Mouse (Mus musculus) hindbrain, postnatal 0 days (tissue): Measurements from ENCODE around the gene Ppp1r37. TPM values are rescaled to one million over a fixed set of nuclear protein-coding genes. Genes with fewer than 3 reads are reported as not detected.

Experiments used
- ATAC-seq: fragments of 200-750 bp; cut with Nextera tagmentation; 2 replicates; pipeline ENCODE4 v1.8.0; 2017; ENCODE audit warnings: mild to moderate bottlenecking, moderate TSS enrichment, moderate library complexity
- DNase-seq: peaks from one replicate; pipeline ENCODE4 v3.0.0-alpha.2; 2015; ENCODE audit warnings: low spot score
- H3K27ac ChIP-seq: fragments of 300-500 bp; sonication (generic); 2 replicates; pipeline ENCODE4 v1.5.1; 2014; ENCODE audit warnings: mild to moderate bottlenecking
- H3K27me3 ChIP-seq: fragments of 300-500 bp; sonication (generic); 2 replicates; pipeline ENCODE4 v1.6.1; 2014; ENCODE audit warnings: low read length, mixed read lengths; ENCODE audit not compliant: insufficient read depth
- H3K36me3 ChIP-seq: fragments of 300-500 bp; sonication (generic); 2 replicates; pipeline ENCODE4 v1.6.1; 2014; ENCODE audit warnings: low read length, mixed read lengths; ENCODE audit not compliant: insufficient read depth
- H3K4me1 ChIP-seq: fragments of 300-500 bp; sonication (generic); 2 replicates; pipeline ENCODE4 v1.6.1; 2014; ENCODE audit warnings: antibody characterized with exemption, low read length, mixed read lengths; ENCODE audit not compliant: insufficient read depth
- H3K4me2 ChIP-seq: fragments of 300-500 bp; sonication (generic); 2 replicates; pipeline ENCODE4 v1.6.1; 2014; ENCODE audit warnings: low read depth, mild to moderate bottlenecking, low read length, moderate library complexity, mixed read lengths
- H3K4me3 ChIP-seq: fragments of 300-500 bp; sonication (generic); 2 replicates; pipeline ENCODE4 v1.5.1; 2014; ENCODE audit warnings: low read length
- H3K9ac ChIP-seq: fragments of 300-500 bp; sonication (generic); replicated peaks from 2 replicates; pipeline ENCODE4 v1.6.1; 2014; ENCODE audit warnings: mild to moderate bottlenecking, low read length, moderate library complexity, mixed read lengths
- H3K9me3 ChIP-seq: fragments of 300-500 bp; sonication (generic); 2 replicates; pipeline ENCODE4 v1.6.1; 2016; ENCODE audit warnings: low read length, mixed read lengths
- CTCF ChIP-seq: IDR thresholded peaks from 2 replicates; pipeline ENCODE4 v1.5.1; 2016; ENCODE audit warnings: antibody characterized with exemption, control low read depth, low read depth
- WGBS: fragments of 180-500 bp; shearing (Covaris S2); extraction: QIAGEN DNeasy Blood & Tissue Kit; methylation state at CpG from one replicate; pipeline ENCODE4 v1.1.7; 2014; 5-methylcytosine and 5-hydroxymethylcytosine counted together
- polyA plus RNA-seq: library from polyadenylated mRNA; unstranded; fragments of >200 nt; fragmentation: Nextera tagmentation; extraction: Ambion mirVana; gene quantifications from 2 replicates; pipeline ENCODE4 v1.2.1, GENCODE M21; 2015
- total RNA-seq: library from RNA; depleted of rRNA; stranded (reverse); fragments of >200 nt; gene quantifications from 2 replicates; pipeline ENCODE4 v1.2.3, GENCODE M21; 2014

Ppp1r37 gene
- total and polyA plus RNA-seq, 2 experiments from 2014 or later, result 27.7 to 128 TPM

GRCm38 (mm10) chr7:19506969-19507611, 55.8 kb downstream of the Ppp1r37 start:
- WGBS, result under 1% methylated on average over 70 of the region's 71 CpGs

DNA sequence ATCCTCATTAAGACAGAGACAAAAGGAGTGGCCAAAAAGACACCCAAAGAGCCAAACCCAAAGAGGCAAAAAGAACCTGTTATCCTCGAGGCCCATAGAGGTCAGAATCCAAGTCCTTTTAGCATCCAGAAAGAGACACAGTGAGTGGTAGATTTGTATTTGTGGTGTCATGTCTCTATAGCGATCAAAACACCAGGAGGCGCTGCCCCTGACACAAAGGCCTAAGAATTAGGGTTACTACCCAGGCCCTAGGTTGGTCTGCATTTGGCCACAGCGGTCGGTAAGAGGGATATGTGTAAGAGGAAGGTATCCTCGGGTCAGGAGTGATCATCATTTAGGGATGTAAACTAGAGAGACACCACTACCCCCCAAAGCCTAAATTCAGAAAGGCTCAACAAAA, 56.5 kb downstream of the Ppp1r37 start:
- Histone ChIP-seq H3K4me1 (peaks cover 11% of the 10 kb centered on the region; the same call in 1 of the 2 replicates), H3K9me3 (no peaks in the 10 kb centered on the region), H3K4me3 (no peak overlapping the region), H3K4me2 (peak overlapping the region; percentile 88), H3K27ac (peak overlapping the region; percentile 83; the same call in 1 of the 2 replicates), H3K9ac (no peak overlapping the region), H3K27me3 (no peaks in the 10 kb centered on the region), H3K36me3 (no peaks in the 10 kb centered on the region)
- WGBS, result 23% methylated on average over 6 of the region's 6 CpGs
- DNase-seq, result no peak
- ATAC-seq, result no peak
- TF ChIP-seq CTCF, result peak; percentile 28; the same call in 1 of the 2 replicates

More at GRCm38 (mm10) chr7:19506969-19507611, 55.8 kb downstream of the Ppp1r37 start:
- H3K9ac ChIP-seq, result peak overlapping the region; percentile 78
- H3K27ac ChIP-seq, result peak overlapping the region; percentile 83
- H3K27me3 ChIP-seq, result no peaks in the 10 kb centered on the region
- no peaks in the 10 kb centered on the region for H3K36me3 ChIP-seq
- peak overlapping the region; percentile 76 for H3K4me3 ChIP-seq
- ATAC-seq, result peak; percentile 39
- DNase-seq, result peak; percentile 90
- H3K4me2 ChIP-seq, result peak overlapping the region; percentile 88
- no peaks in the 10 kb centered on the region for H3K9me3 ChIP-seq
- H3K4me1 ChIP-seq, result peaks cover 11% of the 10 kb centered on the region; the same call in 1 of the 2 replicates
- TF ChIP-seq CTCF, result no peak

- no peaks in the 10 kb centered on the region for H3K9me3 ChIP-seq
- TF ChIP-seq CTCF, result peak; percentile 90
- no peak overlapping the region for H3K27ac ChIP-seq
- H3K4me3 ChIP-seq, result no peak overlapping the region
- H3K27me3 ChIP-seq, result no peaks in the 10 kb centered on the region
- DNase-seq (peak; percentile 52), ATAC-seq (no peak)
- 39% methylated on average over 5 of the region's 5 CpGs for WGBS
- H3K9ac ChIP-seq, result no peak overlapping the region
- H3K36me3 ChIP-seq, result no peaks in the 10 kb centered on the region
- no peak overlapping the region for H3K4me2 ChIP-seq
- 0 out of 2 replicates have a peak, but pooled peaks cover 4% of the 10 kb centered on the region for H3K4me1 ChIP-seq
These were observed 59.3 kb downstream of the Ppp1r37 start for GRCm38 (mm10) chr7:19503481-19504068.

DNA sequence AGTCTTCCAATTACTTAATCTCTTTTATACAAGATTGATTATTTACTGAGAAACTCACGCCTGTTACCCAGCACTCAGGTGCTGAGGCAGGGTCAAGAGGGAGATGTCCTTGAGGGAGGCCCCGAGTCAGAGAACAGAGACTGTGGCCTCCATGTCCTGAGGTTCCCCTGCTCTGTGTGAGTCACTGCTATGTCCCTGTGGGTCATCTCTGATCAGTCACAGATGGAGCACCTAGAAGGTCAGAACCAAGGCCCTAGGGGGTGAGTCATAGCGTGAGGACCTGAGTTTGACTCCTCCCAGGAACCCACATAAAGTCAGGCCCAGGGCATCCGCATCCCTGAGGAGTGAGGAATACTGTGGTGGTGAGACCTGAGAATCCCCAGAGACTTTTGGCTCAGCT, 61.2 kb downstream of the Ppp1r37 start:
- H3K4me1 ChIP-seq, result 0 out of 2 replicates have a peak, but pooled peaks cover under 1% of the 10 kb centered on the region
- no peak for DNase-seq
- ATAC-seq, result no peak
- no peak for TF ChIP-seq CTCF
- H3K4me3 ChIP-seq, result no peak overlapping the region
- H3K9me3 ChIP-seq, result no peaks in the 10 kb centered on the region
- H3K9ac ChIP-seq, result no peak overlapping the region
- no peaks in the 10 kb centered on the region for H3K36me3 ChIP-seq
- no peak overlapping the region for H3K4me2 ChIP-seq
- 79% methylated on average over 4 of the region's 4 CpGs for WGBS
- H3K27me3 ChIP-seq, result no peaks in the 10 kb centered on the region
- no peak overlapping the region for H3K27ac ChIP-seq

DNA sequence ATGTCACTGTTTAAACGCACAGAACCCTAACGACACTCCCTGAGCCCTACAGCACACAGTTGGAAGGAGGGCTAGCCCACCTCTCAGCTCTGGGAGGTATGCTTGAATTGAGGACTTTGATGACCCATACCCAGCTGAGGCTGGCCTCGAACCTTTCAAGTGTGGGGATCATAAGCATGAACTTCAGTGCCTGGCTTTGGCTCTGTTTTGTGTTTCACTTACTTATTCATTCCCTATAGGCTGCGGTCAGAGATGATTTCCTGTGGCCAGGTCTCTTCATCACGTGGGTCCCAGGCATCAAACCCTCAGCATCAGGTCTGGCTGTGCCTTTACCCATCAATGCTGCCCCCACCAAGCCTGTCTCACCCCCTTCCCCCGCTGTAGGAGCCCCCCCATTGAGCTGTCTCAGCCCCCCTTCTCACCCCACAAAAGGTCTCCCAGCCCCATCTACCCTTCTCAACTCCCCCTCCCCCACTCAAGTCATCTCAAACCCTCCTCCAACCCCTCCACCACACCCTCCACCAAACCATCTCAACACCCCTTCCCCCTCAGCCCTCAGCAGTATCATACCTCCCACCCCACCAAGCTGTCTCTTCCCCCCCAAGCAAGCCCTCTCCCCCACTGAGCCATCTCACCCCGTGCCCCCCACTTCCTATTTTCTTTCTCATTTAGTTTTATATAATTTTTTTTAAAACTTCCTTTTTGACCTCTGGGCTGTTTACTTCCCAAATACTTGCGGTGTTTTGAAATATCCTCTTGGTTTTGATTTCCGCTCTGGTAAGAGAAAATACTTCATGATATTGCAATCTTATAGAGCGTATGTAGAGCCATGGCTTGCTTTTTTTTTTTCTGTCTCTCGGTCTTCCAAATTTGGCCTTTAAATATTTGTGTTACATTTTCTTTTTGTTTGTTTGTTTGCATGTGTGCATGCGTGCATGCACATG, 62.2 kb downstream of the Ppp1r37 start:
- 74% methylated on average over 12 of the region's 12 CpGs for WGBS
- ATAC-seq (no peak), DNase-seq (no peak)
- TF ChIP-seq CTCF, result no peak
- Histone ChIP-seq H3K4me2 (no peak overlapping the region), H3K9ac (no peak overlapping the region), H3K4me3 (no peak overlapping the region), H3K27ac (no peak overlapping the region), H3K36me3 (no peaks in the 10 kb centered on the region), H3K27me3 (no peaks in the 10 kb centered on the region), H3K4me1 (no peaks in the 10 kb centered on the region), H3K9me3 (no peaks in the 10 kb centered on the region)

GRCm38 (mm10) chr7:19498326-19498725, 64.5 kb downstream of the Ppp1r37 start:
- Histone ChIP-seq H3K4me1 (no peaks in the 10 kb centered on the region), H3K27ac (no peak overlapping the region), H3K27me3 (no peaks in the 10 kb centered on the region), H3K9me3 (no peaks in the 10 kb centered on the region), H3K4me2 (no peak overlapping the region), H3K36me3 (no peaks in the 10 kb centered on the region), H3K9ac (no peak overlapping the region), H3K4me3 (no peak overlapping the region)
- DNase-seq (no peak), ATAC-seq (no peak)
- no peak for TF ChIP-seq CTCF
- 89% methylated on average over 4 of the region's 4 CpGs for WGBS
